Mouse (Mus musculus) CH12.LX (cell line): ENCODE measurements around the gene Stard5.

ENCODE experiments used
- BHLHE40 ChIP-seq: IDR thresholded peaks from 2 replicates; pipeline ENCODE4 v1.6.1; 2011; ENCODE audit warnings: mild to moderate bottlenecking, low read depth, low read length, improper control_type of control experiment
- CTCF ChIP-seq, 2 experiments: IDR thresholded peaks in 1 of 2; conservative IDR thresholded peaks in 1 of 2; 2 replicates each; pipeline ENCODE4 v1.5.1; 2011 to 2012; ENCODE audit warnings: low read depth in 2 of 2, low read length in 2 of 2, improper control_type of control experiment in 1 of 2, inconsistent platforms in 1 of 2, mild to moderate bottlenecking in 1 of 2, moderate library complexity in 1 of 2

DNA sequence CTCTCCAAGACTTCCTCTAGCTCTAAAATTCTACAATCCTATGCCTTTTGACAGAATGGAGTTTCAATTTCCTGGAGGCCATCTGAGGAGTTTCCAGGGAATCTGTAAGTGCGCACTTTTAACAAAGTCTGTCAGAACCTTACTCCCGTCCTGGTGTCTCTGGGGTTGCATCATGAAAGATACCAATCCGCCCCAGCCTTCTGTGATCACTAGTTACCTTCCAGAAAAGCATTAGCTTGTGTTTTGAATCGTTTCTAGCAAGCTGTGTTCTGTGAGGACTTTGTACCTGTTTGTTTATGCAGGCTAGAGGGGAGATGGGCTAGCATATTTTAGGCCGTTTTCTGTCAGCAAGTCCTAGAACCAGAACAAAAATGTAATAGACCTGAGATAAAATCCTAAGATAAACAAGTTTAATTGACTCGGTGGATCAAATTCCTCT lies 942 bp downstream of the Stard5 start:
- TF ChIP-seq CTCF (conservative IDR thresholded peaks at IDR 0.05 in 1 of 2, IDR thresholded peaks at IDR 0.05 in 1 of 2; ENCODE audit: low read depth in 2 of 2, low read length in 2 of 2) (no peak), BHLHE40 (no peak)
